Mouse (Mus musculus) large intestine, adult 2 months (tissue): ENCODE measurements around the gene Ace. TPM values are rescaled to one million over a fixed set of nuclear protein-coding genes. Genes with fewer than 3 reads are reported as not detected.

Source experiments
- DNase-seq: peaks from one replicate; pipeline ENCODE4 v3.0.0-alpha.2; 2012; ENCODE audit warnings: low read depth, low spot score
- WGBS: fragments of 180-500 bp; shearing (Covaris S2); methylation state at CpG from one replicate; pipeline ENCODE4 v1.1.7; 2018; 5-methylcytosine and 5-hydroxymethylcytosine counted together
- polyA plus RNA-seq: library from polyadenylated mRNA; depleted of rRNA; stranded (reverse); fragments of >200 nt; gene quantifications from 2 replicates; pipeline ENCODE4 v1.2.3, GENCODE M21; 2012; rRNA removed

Ace gene
- polyA plus RNA-seq, 1 experiment: 70.6 TPM

DNA sequence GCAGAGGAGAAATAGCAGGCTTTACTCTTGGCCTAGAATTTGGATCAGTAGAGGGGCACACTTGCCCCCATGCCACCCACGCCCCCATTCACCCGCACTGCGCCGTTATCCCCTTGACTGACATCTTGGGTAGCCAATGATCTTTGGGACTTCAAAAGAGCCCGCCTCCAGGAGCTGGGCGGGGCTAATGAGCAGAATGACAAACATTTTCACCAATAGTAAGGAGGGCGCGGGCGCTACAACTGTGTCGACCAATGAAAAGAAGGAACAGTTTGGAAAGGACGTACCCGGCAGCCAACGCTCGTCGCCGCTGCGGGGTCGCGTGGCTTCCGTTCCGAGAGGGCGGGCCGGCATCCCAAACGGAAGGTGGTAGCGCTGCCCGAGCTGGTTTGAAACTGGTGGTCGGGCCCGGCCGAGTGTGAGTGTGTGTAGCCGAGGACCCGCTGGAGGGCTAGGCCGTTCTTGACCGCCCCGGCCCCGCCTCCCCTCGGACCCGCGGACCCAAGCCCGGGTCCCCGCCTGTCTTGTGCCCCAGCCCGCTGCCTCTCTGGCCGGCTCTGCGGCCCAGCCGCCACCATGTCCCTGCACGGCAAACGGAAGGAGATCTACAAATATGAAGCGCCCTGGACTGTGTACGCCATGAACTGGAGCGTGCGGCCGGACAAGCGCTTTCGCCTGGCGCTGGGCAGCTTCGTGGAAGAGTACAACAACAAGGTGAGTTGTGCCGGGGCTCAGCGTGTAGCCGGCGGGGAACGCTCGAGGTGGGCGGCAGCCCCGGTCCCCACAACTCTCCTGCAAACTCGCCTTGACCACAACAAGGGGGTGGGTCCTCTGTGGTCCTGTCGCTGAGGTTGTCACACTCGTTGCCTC lies 69.0 kb downstream of the Ace start, which contains the start of gene Dcaf7:
Dcaf7 (plus strand) TSS at position 325 of the 870 bp plus-strand sequence.
- peak; percentile 85 for DNase-seq
- WGBS: under 1% methylated on average over 66 of the region's 66 CpGs

DNA sequence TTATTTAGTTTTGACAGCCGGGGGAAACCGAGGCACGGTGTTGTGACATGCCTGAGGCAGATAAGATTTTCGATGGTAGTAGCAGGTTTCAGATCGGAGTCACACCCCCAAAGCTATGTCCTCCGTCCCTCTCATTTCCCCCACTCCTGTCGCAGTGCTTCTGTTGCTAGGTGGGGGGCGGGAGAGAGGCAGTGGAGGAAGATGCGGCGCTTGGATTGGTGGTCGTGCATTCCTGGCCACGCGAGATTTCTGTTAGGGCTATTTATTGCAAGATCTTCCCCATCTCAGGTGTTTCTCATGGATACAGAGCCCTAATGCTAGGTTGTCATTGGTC lies 69.6 kb downstream of the Ace start:
- DNase-seq: no peak
- WGBS: under 1% methylated on average over 13 of the region's 13 CpGs

Other genes with a start within 250 kb of the Ace start
- gene Cyb561, start 14.6 kb upstream of the Ace start, polyA plus RNA-seq: 75.4 and 75.7 TPM in 2 replicates
- gene Ace3, start 26.7 kb downstream of the Ace start, polyA plus RNA-seq: 0.05 TPM in 1 of 2 replicates, not detected in the other
- gene Kcnh6, start 40.2 kb downstream of the Ace start, polyA plus RNA-seq: 1.3 and 2.0 TPM in 2 replicates
- 27.3 and 41.3 TPM in 2 replicates for gene Dcaf7, start 68.9 kb downstream of the Ace start, polyA plus RNA-seq
- gene Taco1, start 98.1 kb downstream of the Ace start, polyA plus RNA-seq: 10.2 and 15.5 TPM in 2 replicates
- gene Map3k3, start 116.7 kb downstream of the Ace start, polyA plus RNA-seq: 15.0 and 23.5 TPM in 2 replicates
- gene Gm10840, start 192.9 kb downstream of the Ace start, polyA plus RNA-seq: not detected in 2 replicates
- gene Limd2, start 192.9 kb downstream of the Ace start, polyA plus RNA-seq: 32.3 and 40.7 TPM in 2 replicates
- 10.9 and 12.1 TPM in 2 replicates for gene Strada, start 234.2 kb downstream of the Ace start, polyA plus RNA-seq
- gene Ccdc47, start 248.4 kb downstream of the Ace start, polyA plus RNA-seq: 9.5 and 13.7 TPM in 2 replicates
- 7.6 and 9.9 TPM in 2 replicates for gene Ddx42, start 249.0 kb downstream of the Ace start, polyA plus RNA-seq